Mouse (Mus musculus) MN1 (cell line): ENCODE data around the gene Cpxm2.

Experiments
- DNase-seq: peaks from one replicate; pipeline ENCODE4 v3.0.0-alpha.2; 2016; ENCODE audit warnings: low spot score

The Cpxm2 gene

GRCm38 (mm10) chr7:132025591-132025990 is 128.9 kb downstream of the Cpxm2 start:
- DNase-seq, result no peak

- DNase-seq, result no peak
Measured at GRCm38 (mm10) chr7:132015933-132016332, 138.6 kb downstream of the Cpxm2 start.

GRCm38 (mm10) chr7:132015193-132015592 is 139.3 kb downstream of the Cpxm2 start:
- no peak for DNase-seq

GRCm38 (mm10) chr7:132013970-132014369 is 140.6 kb downstream of the Cpxm2 start:
- DNase-seq, result no peak

- DNase-seq, result no peak
Measured at GRCm38 (mm10) chr7:132012969-132013679, 141.4 kb downstream of the Cpxm2 start.

GRCm38 (mm10) chr7:132009002-132009401 is 145.5 kb downstream of the Cpxm2 start:
- DNase-seq, result no peak

GRCm38 (mm10) chr7:132005996-132006696 is 148.4 kb downstream of the Cpxm2 start:
- DNase-seq, result no peak

- DNase-seq, result no peak
Measured at GRCm38 (mm10) chr7:131992873-131993272, 161.7 kb downstream of the Cpxm2 start.

GRCm38 (mm10) chr7:131992226-131992625 is 162.3 kb downstream of the Cpxm2 start:
- DNase-seq, result no peak

GRCm38 (mm10) chr7:131989056-131989455 is 165.5 kb downstream of the Cpxm2 start:
- no peak for DNase-seq
